Mouse (Mus musculus) lung, postnatal 0 days (tissue): ENCODE data around the gene Slc17a5.

Experiments
- CTCF ChIP-seq: IDR thresholded peaks from 2 replicates; pipeline ENCODE4 v1.5.1; 2016; ENCODE audit warnings: antibody characterized with exemption, mild to moderate bottlenecking
- EP300 ChIP-seq: IDR thresholded peaks from 2 replicates; pipeline ENCODE4 v1.6.1; 2016; ENCODE audit warnings: antibody characterized with exemption, mild to moderate bottlenecking, control low read depth

- no peak for TF ChIP-seq CTCF
- TF ChIP-seq EP300: no peak
Measured at GRCm38 (mm10) chr9:78503223-78504079, 84.4 kb downstream of the Slc17a5 start.
